Mouse (Mus musculus): ENCODE measurements around the gene Rasgrp1. TPM values are rescaled to one million over a fixed set of nuclear protein-coding genes. Genes with fewer than 3 reads are reported as not detected.

Rasgrp1 gene
- polyA plus RNA-seq, 2 experiments, result 0.49 to 0.57 TPM

- H3K9ac ChIP-seq (replicated peaks), result no peak overlapping the region
- no peak for ATAC-seq (ENCODE audit: insufficient read depth)
- no peaks in the 10 kb centered on the region for H3K4me1 ChIP-seq (replicated peaks; ENCODE audit: control insufficient read depth in 2 of 2, insufficient read depth in 2 of 2, low read length in 1 of 2)
- TF ChIP-seq CTCF (IDR thresholded peaks at IDR 0.05; ENCODE audit: low read depth) (no peak), EP300 (IDR thresholded peaks at IDR 0.05; ENCODE audit: low read depth) (no peak)
- no peak for DNase-seq (ENCODE audit: low read depth in 3 of 3, low spot score in 3 of 3)
- no peak overlapping the region for H3K4me2 ChIP-seq (ENCODE audit: low read depth)
- no peaks in the 10 kb centered on the region for H3K27me3 ChIP-seq (ENCODE audit: control insufficient read depth, insufficient read depth, low read length)
- 42% methylated on average over 4 of the region's 4 CpGs for WGBS (ENCODE audit: insufficient replicate concordance)
- no peak overlapping the region for H3K4me3 ChIP-seq (ENCODE audit: insufficient read depth in 1 of 2, low read depth in 2 of 2, low read length in 2 of 2)
- H3K9me3 ChIP-seq (ENCODE audit: control insufficient read depth, low read length), result no peaks in the 10 kb centered on the region
- no peak overlapping the region for H3K27ac ChIP-seq
- no peaks in the 10 kb centered on the region for H3K36me3 ChIP-seq (replicated peaks; ENCODE audit: control insufficient read depth, insufficient read depth, low read depth)
These were observed 7.1 kb downstream of the Rasgrp1 start for GRCm38 (mm10) chr2:117335552-117336188.

DNA sequence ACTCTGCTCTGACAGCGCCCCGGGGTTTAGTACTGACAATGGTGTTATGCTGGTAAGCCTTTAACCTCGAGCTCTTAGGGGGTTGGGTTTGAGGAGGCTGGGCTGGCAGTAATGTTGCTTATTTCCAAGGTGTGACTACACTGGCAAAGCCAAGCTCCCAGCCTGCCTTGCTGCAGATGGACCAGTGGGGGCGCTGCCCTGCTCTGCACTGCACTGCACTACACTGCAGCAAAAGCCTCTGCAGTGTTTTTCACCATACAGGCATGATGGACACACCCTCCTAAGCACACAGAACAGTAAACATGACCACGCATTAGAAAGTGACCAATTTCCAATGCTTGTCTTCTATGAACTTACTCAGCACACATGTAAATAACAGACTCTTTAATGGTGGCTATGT is 11.2 kb downstream of the Rasgrp1 start:
- Histone ChIP-seq H3K27me3 (ENCODE audit: control insufficient read depth, insufficient read depth, low read length) (no peaks in the 10 kb centered on the region), H3K4me3 (ENCODE audit: insufficient read depth in 1 of 2, low read depth in 2 of 2, low read length in 2 of 2) (no peak overlapping the region), H3K4me2 (ENCODE audit: low read depth) (no peak overlapping the region), H3K9ac (replicated peaks) (no peak overlapping the region), H3K9me3 (ENCODE audit: control insufficient read depth, low read length) (no peaks in the 10 kb centered on the region), H3K4me1 (replicated peaks; ENCODE audit: control insufficient read depth in 2 of 2, insufficient read depth in 2 of 2, low read length in 1 of 2) (no peaks in the 10 kb centered on the region), H3K27ac (no peak overlapping the region), H3K36me3 (replicated peaks; ENCODE audit: control insufficient read depth, insufficient read depth, low read depth) (no peaks in the 10 kb centered on the region)
- DNase-seq (ENCODE audit: low read depth in 3 of 3, low spot score in 3 of 3), result no peak
- TF ChIP-seq EP300 (IDR thresholded peaks at IDR 0.05; ENCODE audit: low read depth) (no peak), CTCF (IDR thresholded peaks at IDR 0.05; ENCODE audit: low read depth) (peak; percentile 41)
- 48% methylated on average over 5 of the region's 5 CpGs for WGBS (ENCODE audit: insufficient replicate concordance)
- no peak for ATAC-seq (ENCODE audit: insufficient read depth)

DNA sequence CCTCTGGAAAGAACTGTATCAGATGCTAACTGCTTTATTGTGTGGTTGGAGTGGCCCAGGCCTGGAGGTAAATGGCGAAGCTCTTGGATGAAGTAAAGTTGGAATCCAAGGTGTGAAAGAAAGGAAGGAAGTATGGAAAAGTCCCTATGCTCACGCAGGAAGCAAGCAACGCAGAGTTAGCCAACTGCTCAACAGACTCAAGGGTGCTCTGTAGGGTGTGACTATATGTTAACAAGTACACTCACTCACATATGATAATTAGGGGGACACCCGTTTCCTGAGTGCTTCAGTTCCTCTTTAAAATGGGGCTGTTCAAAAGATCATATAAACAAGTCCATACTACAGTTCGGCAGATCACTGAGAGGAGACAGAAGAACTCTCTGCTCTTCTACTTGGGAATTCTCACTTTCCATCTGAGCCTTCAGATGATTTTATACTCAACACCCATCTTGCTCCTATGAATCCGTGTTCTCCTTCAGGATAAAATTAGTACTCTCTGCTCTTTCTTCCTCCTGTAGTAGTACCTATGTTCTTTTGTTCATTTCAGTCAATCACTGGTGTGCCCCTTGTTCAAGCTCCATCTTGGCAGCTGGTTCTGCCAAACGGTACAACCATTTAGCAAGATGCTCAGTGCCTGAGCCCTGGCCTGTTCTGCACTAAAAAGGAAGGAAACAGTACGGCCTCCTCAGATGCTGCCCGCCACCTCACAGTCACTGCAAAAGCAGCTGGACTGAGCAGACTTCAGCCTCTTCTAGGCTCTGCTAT is 14.1 kb downstream of the Rasgrp1 start:
- DNase-seq (ENCODE audit: low read depth in 3 of 3, low spot score in 3 of 3), result no peak
- Histone ChIP-seq H3K36me3 (replicated peaks; ENCODE audit: control insufficient read depth, insufficient read depth, low read depth) (no peaks in the 10 kb centered on the region), H3K27me3 (ENCODE audit: control insufficient read depth, insufficient read depth, low read length) (no peaks in the 10 kb centered on the region), H3K27ac (no peak overlapping the region), H3K4me1 (replicated peaks; ENCODE audit: control insufficient read depth in 2 of 2, insufficient read depth in 2 of 2, low read length in 1 of 2) (no peaks in the 10 kb centered on the region), H3K9ac (replicated peaks) (no peak overlapping the region), H3K4me2 (ENCODE audit: low read depth) (no peak overlapping the region), H3K9me3 (ENCODE audit: control insufficient read depth, low read length) (no peaks in the 10 kb centered on the region), H3K4me3 (ENCODE audit: insufficient read depth in 1 of 2, low read depth in 2 of 2, low read length in 2 of 2) (no peak overlapping the region)
- ATAC-seq (ENCODE audit: insufficient read depth), result no peak
- 40% methylated on average over 9 of the region's 9 CpGs for WGBS (ENCODE audit: insufficient replicate concordance)
- TF ChIP-seq EP300 (IDR thresholded peaks at IDR 0.05; ENCODE audit: low read depth) (no peak), CTCF (IDR thresholded peaks at IDR 0.05; ENCODE audit: low read depth) (no peak)

- Histone ChIP-seq H3K27ac (no peak overlapping the region), H3K4me3 (ENCODE audit: insufficient read depth in 1 of 2, low read depth in 2 of 2, low read length in 2 of 2) (no peak overlapping the region), H3K27me3 (ENCODE audit: control insufficient read depth, insufficient read depth, low read length) (no peaks in the 10 kb centered on the region), H3K9ac (replicated peaks) (no peak overlapping the region), H3K9me3 (ENCODE audit: control insufficient read depth, low read length) (no peaks in the 10 kb centered on the region), H3K4me1 (replicated peaks; ENCODE audit: control insufficient read depth in 2 of 2, insufficient read depth in 2 of 2, low read length in 1 of 2) (no peaks in the 10 kb centered on the region), H3K36me3 (replicated peaks; ENCODE audit: control insufficient read depth, insufficient read depth, low read depth) (no peaks in the 10 kb centered on the region), H3K4me2 (ENCODE audit: low read depth) (no peak overlapping the region)
- TF ChIP-seq EP300 (IDR thresholded peaks at IDR 0.05; ENCODE audit: low read depth) (no peak), CTCF (IDR thresholded peaks at IDR 0.05; ENCODE audit: low read depth) (no peak)
- WGBS (ENCODE audit: insufficient replicate concordance), result 73% methylated on average over 8 of the region's 8 CpGs
- ATAC-seq (ENCODE audit: insufficient read depth) (no peak), DNase-seq (ENCODE audit: low read depth in 3 of 3, low spot score in 3 of 3) (no peak)
These were observed 20.4 kb downstream of the Rasgrp1 start for GRCm38 (mm10) chr2:117322399-117322798.

GRCm38 (mm10) chr2:117321231-117321630 is 21.6 kb downstream of the Rasgrp1 start:
- Histone ChIP-seq H3K4me2 (ENCODE audit: low read depth) (no peak overlapping the region), H3K27ac (no peak overlapping the region), H3K9ac (replicated peaks) (no peak overlapping the region), H3K4me1 (replicated peaks; ENCODE audit: control insufficient read depth in 2 of 2, insufficient read depth in 2 of 2, low read length in 1 of 2) (no peaks in the 10 kb centered on the region), H3K27me3 (ENCODE audit: control insufficient read depth, insufficient read depth, low read length) (no peaks in the 10 kb centered on the region), H3K9me3 (ENCODE audit: control insufficient read depth, low read length) (no peaks in the 10 kb centered on the region), H3K4me3 (ENCODE audit: insufficient read depth in 1 of 2, low read depth in 2 of 2, low read length in 2 of 2) (no peak overlapping the region), H3K36me3 (replicated peaks; ENCODE audit: control insufficient read depth, insufficient read depth, low read depth) (no peaks in the 10 kb centered on the region)
- DNase-seq (ENCODE audit: low read depth in 3 of 3, low spot score in 3 of 3), result no peak
- no peak for ATAC-seq (ENCODE audit: insufficient read depth)
- no peak for TF ChIP-seq CTCF (IDR thresholded peaks at IDR 0.05; ENCODE audit: low read depth)
- TF ChIP-seq EP300 (IDR thresholded peaks at IDR 0.05; ENCODE audit: low read depth), result no peak
- WGBS (ENCODE audit: insufficient replicate concordance), result 58% methylated on average over 3 of the region's 3 CpGs
